7 mouse cellular contexts compared by ENCODE assay signal in genomic region chr6:126940451-126940850, GRCm38 (mm10). TPM values are rescaled to one million over a fixed set of nuclear protein-coding genes. Genes with fewer than 3 reads are reported as not detected.
A peak's percentile ranks its signal among the peaks of the same experiment; 100 is the strongest.
DNase-seq lines count a peak whose midpoint lies in the region; ATAC-seq and TF ChIP-seq lines count a peak whose summit lies in the region.

No protein-coding gene starts in this region.

- H3K4me1 ChIP-seq in lung, embryonic 16.5 days (replicated peaks; ENCODE audit: control insufficient read depth, insufficient read depth, low read length), result peaks cover 15% of the 10 kb centered on the region
- peaks cover 3% of the 10 kb centered on the region; the same call in 1 of the 2 replicates for H3K4me1 ChIP-seq in lung, adult 2 months (ENCODE audit: control insufficient read depth, insufficient read depth, low read length)
- H3K4me1 ChIP-seq in forebrain, postnatal 0 days (ENCODE audit: insufficient read depth), result no peaks in the 10 kb centered on the region; the same call in 1 of the 2 replicates
- peaks cover 36% of the 10 kb centered on the region for H3K4me1 ChIP-seq in liver, embryonic 15.5 days (replicated peaks)

- no peak for TF ChIP-seq POLR2A in lung, adult 2 months (IDR thresholded peaks at IDR 0.05; ENCODE audit: borderline replicate concordance, extremely low read depth, low read depth, low read length)
- TF ChIP-seq POLR2A in brain, embryonic 14.5 days (IDR thresholded peaks at IDR 0.05; ENCODE audit: borderline replicate concordance, extremely low read depth, insufficient read depth, insufficient read length, poor library complexity, severe bottlenecking), result no peak

- H3K9ac ChIP-seq in lung, embryonic 16.5 days (ENCODE audit: low read length), result peak overlapping the region; percentile 60; the same call in 1 of the 2 replicates
- H3K9ac ChIP-seq in forebrain, postnatal 0 days, result peak overlapping the region; percentile 71
- H3K9ac ChIP-seq in liver, embryonic 15.5 days, result peak overlapping the region; percentile 65

- 4% methylated on average over 5 of the region's 5 CpGs for WGBS in lung, embryonic 16.5 days
- WGBS in lung, adult 2 months, result 5% methylated on average over 5 of the region's 5 CpGs
- WGBS in forebrain, postnatal 0 days, result 3% methylated on average over 5 of the region's 5 CpGs
- 4% methylated on average over 5 of the region's 5 CpGs for WGBS in liver, embryonic 15.5 days (ENCODE audit: insufficient replicate concordance)

- H3K4me2 ChIP-seq in lung, embryonic 16.5 days (ENCODE audit: low read depth, low read length), result peak overlapping the region; percentile 66
- H3K4me2 ChIP-seq in forebrain, postnatal 0 days (ENCODE audit: low read depth), result peak overlapping the region; percentile 93
- H3K4me2 ChIP-seq in liver, embryonic 15.5 days, result peak overlapping the region; percentile 88

- peak overlapping the region; percentile 79 for H3K4me3 ChIP-seq in lung, embryonic 16.5 days (ENCODE audit: low read length)
- H3K4me3 ChIP-seq in lung, adult 2 months (replicated peaks; ENCODE audit: extremely low read depth, low read depth, low read length), result no peak overlapping the region
- H3K4me3 ChIP-seq in forebrain, postnatal 0 days (ENCODE audit: low read depth, low read length), result peak overlapping the region; percentile 68
- peak overlapping the region; percentile 92 for H3K4me3 ChIP-seq in liver, embryonic 15.5 days (replicated peaks)

- no peak overlapping the region for H3K27ac ChIP-seq in lung, embryonic 16.5 days (ENCODE audit: low read length)
- 0 out of 2 replicates have a peak overlapping the region, but pooled peaks have one; percentile 74 for H3K27ac ChIP-seq in forebrain, postnatal 0 days (ENCODE audit: low read depth, low read length)
- H3K27ac ChIP-seq in liver, embryonic 15.5 days (replicated peaks), result peak overlapping the region; percentile 77

- peaks cover 2% of the 10 kb centered on the region; the same call in 1 of the 2 replicates for H3K36me3 ChIP-seq in lung, embryonic 16.5 days (ENCODE audit: control insufficient read depth, insufficient read depth, low read length)
- H3K36me3 ChIP-seq in forebrain, postnatal 0 days (ENCODE audit: insufficient read depth), result peaks cover 28% of the 10 kb centered on the region
- peaks cover 32% of the 10 kb centered on the region for H3K36me3 ChIP-seq in liver, embryonic 15.5 days (replicated peaks)

- H3K9me3 ChIP-seq in lung, embryonic 16.5 days (ENCODE audit: control insufficient read depth, low read length), result no peaks in the 10 kb centered on the region
- no peaks in the 10 kb centered on the region for H3K9me3 ChIP-seq in forebrain, postnatal 0 days (ENCODE audit: low read length)
- H3K9me3 ChIP-seq in liver, embryonic 15.5 days (replicated peaks), result no peaks in the 10 kb centered on the region

- DNase-seq in lung, adult 2 months, result no peak
- DNase-seq in brain, embryonic 14.5 days (ENCODE audit: low read depth), result peak; percentile 27
- peak; percentile 41 for DNase-seq in forebrain, postnatal 0 days
- peak; percentile 42 for DNase-seq in retina, postnatal 1 day
- no peak for DNase-seq in gastrocnemius, postnatal 4 days (ENCODE audit: low spot score in 2 of 2)

- TF ChIP-seq CTCF in lung, adult 2 months (IDR thresholded peaks at IDR 0.05; ENCODE audit: insufficient read depth, low read length), result no peak
- TF ChIP-seq CTCF in brain, embryonic 14.5 days (IDR thresholded peaks at IDR 0.05; ENCODE audit: borderline replicate concordance, extremely low read depth, insufficient read depth, insufficient read length), result 0 out of 2 replicates have a peak, but pooled peaks have one; percentile 21
- peak; percentile 64 for TF ChIP-seq CTCF in forebrain, postnatal 0 days (IDR thresholded peaks at IDR 0.05; ENCODE audit: low read depth)

- H3K27me3 ChIP-seq in lung, embryonic 16.5 days (ENCODE audit: control insufficient read depth, insufficient read depth, low read depth, low read length), result no peaks in the 10 kb centered on the region
- no peaks in the 10 kb centered on the region for H3K27me3 ChIP-seq in forebrain, postnatal 0 days (ENCODE audit: insufficient read depth, low read length)
- H3K27me3 ChIP-seq in liver, embryonic 15.5 days, result no peaks in the 10 kb centered on the region

- ATAC-seq in lung, embryonic 16.5 days (ENCODE audit: low read depth), result no peak
- ATAC-seq in forebrain, postnatal 0 days, result peak; percentile 4; the same call in 1 of the 2 replicates
- no peak for ATAC-seq in liver, embryonic 15.5 days (ENCODE audit: insufficient read depth)

RNA-seq across cellular contexts. Expression of gene D6Wsu163e, which starts 0.7 kb away (rescaled TPM):
- 19.4 and 20.1 TPM in 2 replicates for polyA plus RNA-seq in lung, embryonic 16.5 days (2015; fragmentation: Nextera tagmentation; extraction: Ambion mirVana)
- polyA plus RNA-seq in lung, adult 2 months (2012; rRNA removed), result 3.0 and 5.8 TPM in 2 replicates
- polyA plus RNA-seq in brain, embryonic 14.5 days (2012; rRNA removed), result 21.2 and 22.4 TPM in 2 replicates
- total RNA-seq in forebrain, postnatal 0 days (2014; rRNA removed), result 33.6 and 46.8 TPM in 2 replicates
- 34.5 and 35.0 TPM in 2 replicates for polyA plus RNA-seq in forebrain, postnatal 0 days (2015; fragmentation: Nextera tagmentation; extraction: Ambion mirVana)
- 14.2 TPM in 2 replicates for polyA plus RNA-seq in liver, embryonic 15.5 days (2015; fragmentation: Nextera tagmentation; extraction: Ambion mirVana)
- 10 to 100 TPM; 12.9 to 14.4 TPM for total RNA-seq in gastrocnemius, postnatal 4 days (2021)

RNA-seq across cellular contexts. Expression of gene Rad51ap1, which starts 1.1 kb away (rescaled TPM):
- polyA plus RNA-seq in lung, embryonic 16.5 days (2015; fragmentation: Nextera tagmentation; extraction: Ambion mirVana), result 61.1 and 64.9 TPM in 2 replicates
- polyA plus RNA-seq in lung, adult 2 months (2012; rRNA removed), result 0.48 and 1.1 TPM in 2 replicates
- 16.8 and 33.8 TPM in 2 replicates for polyA plus RNA-seq in brain, embryonic 14.5 days (2012; rRNA removed)
- total RNA-seq in forebrain, postnatal 0 days (2014; rRNA removed), result 6.2 and 7.0 TPM in 2 replicates
- polyA plus RNA-seq in forebrain, postnatal 0 days (2015; fragmentation: Nextera tagmentation; extraction: Ambion mirVana), result 9.3 and 11.0 TPM in 2 replicates
- polyA plus RNA-seq in liver, embryonic 15.5 days (2015; fragmentation: Nextera tagmentation; extraction: Ambion mirVana), result 41.5 and 43.6 TPM in 2 replicates
- total RNA-seq in gastrocnemius, postnatal 4 days (2021), result 10 to 100 TPM; 13.6 to 17.3 TPM

RNA-seq across cellular contexts. Expression of gene Dyrk4, which starts 18.8 kb away (rescaled TPM):
- 0.19 and 0.21 TPM in 2 replicates for polyA plus RNA-seq in lung, embryonic 16.5 days (2015; fragmentation: Nextera tagmentation; extraction: Ambion mirVana)
- 0.07 and 0.10 TPM in 2 replicates for polyA plus RNA-seq in lung, adult 2 months (2012; rRNA removed)
- polyA plus RNA-seq in brain, embryonic 14.5 days (2012; rRNA removed), result 0.06 TPM in 1 of 2 replicates, not detected in the other
- total RNA-seq in forebrain, postnatal 0 days (2014; rRNA removed), result not detected in 2 replicates
- not detected in 2 replicates for polyA plus RNA-seq in forebrain, postnatal 0 days (2015; fragmentation: Nextera tagmentation; extraction: Ambion mirVana)
- not detected in 2 replicates for polyA plus RNA-seq in liver, embryonic 15.5 days (2015; fragmentation: Nextera tagmentation; extraction: Ambion mirVana)
- total RNA-seq in gastrocnemius, postnatal 4 days (2021), result not detected

Comparison
In these comparisons a context has a peak if more than half of its experiments do, and no peak if none do; other contexts are left out.
1. DNase-seq: peak in brain, embryonic 14.5 days (single experiment), forebrain, postnatal 0 days (single experiment) and retina, postnatal 1 day (single experiment); none in lung, adult 2 months (single experiment) and gastrocnemius, postnatal 4 days (0 of 2).
2. Peak in every context shown above with its lines, with median percentiles within 50 percentile points of each other: H3K4me2 ChIP-seq and H3K9ac ChIP-seq.